Mouse (Mus musculus): ENCODE data around the gene Cacna1a. TPM values are rescaled to one million over a fixed set of nuclear protein-coding genes. Genes with fewer than 3 reads are reported as not detected.

Cacna1a gene
- polyA plus RNA-seq (2015; fragmentation: Nextera tagmentation; extraction: Ambion mirVana): 22.0 and 22.3 TPM in 2 replicates

DNA sequence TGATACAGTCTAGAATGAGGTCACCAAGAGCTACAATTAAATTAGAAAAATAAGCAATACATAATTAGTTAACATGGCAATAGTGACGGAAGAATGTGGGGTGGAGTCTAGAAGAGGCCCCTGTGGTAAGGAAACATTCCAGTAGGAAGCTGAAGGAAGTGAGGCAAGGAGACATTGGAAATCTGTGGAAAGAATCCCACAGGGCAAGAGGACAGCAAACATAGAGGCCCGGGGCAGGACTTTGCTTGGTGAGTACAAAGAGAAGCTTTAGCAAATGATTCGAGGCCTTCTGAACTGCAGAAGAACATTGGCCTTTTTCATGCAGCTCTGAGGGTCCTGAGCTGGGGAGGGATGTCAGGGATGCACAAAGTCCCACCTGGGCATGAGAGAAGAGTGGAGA lies at the start of gene Cacna1a:
TSS of gene Cacna1a (plus strand) at position 166 of the 400 bp plus-strand sequence.
- Histone ChIP-seq H3K27ac (replicated peaks) (no peak within 1 kb of the TSS), H3K9me3 (no peaks in the 10 kb centered on the region), H3K4me2 (no peak within 1 kb of the TSS), H3K4me1 (replicated peaks) (no peaks in the 10 kb centered on the region), H3K9ac (no peak within 1 kb of the TSS), H3K4me3 (no peak within 1 kb of the TSS), H3K36me3 (no peaks in the 10 kb centered on the region), H3K27me3 (no peaks in the 10 kb centered on the region)
- 84% methylated on average over 3 of the region's 3 CpGs for WGBS
- ATAC-seq (ENCODE audit: low FRiP score, low read depth): no peak

- H3K4me2 ChIP-seq: peak overlapping the region; percentile 50
- no peak overlapping the region for H3K27ac ChIP-seq (replicated peaks)
- H3K27me3 ChIP-seq: peaks cover 17% of the 10 kb centered on the region
- peak overlapping the region; percentile 6; the same call in 1 of the 2 replicates for H3K9ac ChIP-seq
- H3K36me3 ChIP-seq: no peaks in the 10 kb centered on the region
- WGBS: 8% methylated on average over 17 of the region's 17 CpGs
- peak overlapping the region; percentile 25 for H3K4me3 ChIP-seq
- no peaks in the 10 kb centered on the region for H3K9me3 ChIP-seq
- peaks cover 14% of the 10 kb centered on the region for H3K4me1 ChIP-seq (replicated peaks)
- ATAC-seq (ENCODE audit: low FRiP score, low read depth): no peak
These were observed 49.7 kb upstream of the Cacna1a start for GRCm38 (mm10) chr8:84338493-84338892.

- H3K9ac ChIP-seq: no peak overlapping the region
- no peaks in the 10 kb centered on the region for H3K9me3 ChIP-seq
- no peaks in the 10 kb centered on the region for H3K36me3 ChIP-seq
- peaks cover 14% of the 10 kb centered on the region for H3K4me1 ChIP-seq (replicated peaks)
- no peak overlapping the region for H3K4me3 ChIP-seq
- no peak overlapping the region for H3K4me2 ChIP-seq
- no peak for ATAC-seq (ENCODE audit: low FRiP score, low read depth)
- 4% methylated on average over 7 of the region's 7 CpGs for WGBS
- H3K27ac ChIP-seq (replicated peaks): no peak overlapping the region
- peaks cover 17% of the 10 kb centered on the region for H3K27me3 ChIP-seq
These were observed 48.9 kb upstream of the Cacna1a start for GRCm38 (mm10) chr8:84339320-84339719.

GRCm38 (mm10) chr8:84339867-84340266 lies 48.4 kb upstream of the Cacna1a start:
- Histone ChIP-seq H3K4me3 (no peak overlapping the region), H3K9me3 (no peaks in the 10 kb centered on the region), H3K27me3 (peaks cover 17% of the 10 kb centered on the region), H3K27ac (replicated peaks) (no peak overlapping the region), H3K36me3 (no peaks in the 10 kb centered on the region), H3K4me2 (no peak overlapping the region), H3K9ac (no peak overlapping the region), H3K4me1 (replicated peaks) (peaks cover 14% of the 10 kb centered on the region)
- ATAC-seq (ENCODE audit: low FRiP score, low read depth): no peak
- 53% methylated on average over 4 of the region's 4 CpGs for whole genome bisulfite sequencing

DNA sequence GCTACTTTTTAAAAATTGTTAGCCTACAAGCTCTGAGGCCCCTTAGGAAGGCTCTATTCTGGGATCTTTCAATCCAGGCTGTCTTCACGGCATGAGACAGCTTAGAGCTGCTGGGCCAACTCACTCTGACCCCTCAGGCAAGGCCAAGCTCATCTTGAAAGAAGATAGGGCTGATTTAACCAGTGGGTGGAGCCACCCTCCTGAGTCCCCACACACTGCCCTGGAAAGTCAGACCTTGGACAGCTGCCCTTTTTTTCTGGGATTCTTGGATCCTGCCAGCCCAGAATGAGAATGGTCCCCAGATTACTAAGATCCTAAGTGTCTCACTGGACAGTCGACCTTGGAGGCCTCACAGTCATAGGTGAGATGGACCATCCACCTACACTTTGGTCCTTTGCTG lies 47.6 kb upstream of the Cacna1a start:
- whole genome bisulfite sequencing: 22% methylated on average over 2 of the region's 2 CpGs
- H3K4me3 ChIP-seq: no peak overlapping the region
- ATAC-seq (ENCODE audit: low FRiP score, low read depth): no peak

GRCm38 (mm10) chr8:84345493-84345892 lies 42.7 kb upstream of the Cacna1a start:
- WGBS: 75% methylated on average over 7 of the region's 7 CpGs
- no peaks in the 10 kb centered on the region for H3K9me3 ChIP-seq
- H3K4me3 ChIP-seq: no peak overlapping the region
- H3K4me1 ChIP-seq (replicated peaks): no peaks in the 10 kb centered on the region
- no peaks in the 10 kb centered on the region for H3K36me3 ChIP-seq
- no peak overlapping the region for H3K9ac ChIP-seq
- no peak overlapping the region for H3K4me2 ChIP-seq
- H3K27ac ChIP-seq (replicated peaks): no peak overlapping the region
- ATAC-seq (ENCODE audit: low FRiP score, low read depth): no peak
- no peaks in the 10 kb centered on the region for H3K27me3 ChIP-seq

More for the DNA sequence above, 47.6 kb upstream of the Cacna1a start:
- Histone ChIP-seq H3K4me1 (replicated peaks) (peaks cover 14% of the 10 kb centered on the region), H3K27ac (replicated peaks) (no peak overlapping the region), H3K9ac (no peak overlapping the region), H3K27me3 (peaks cover 17% of the 10 kb centered on the region), H3K36me3 (no peaks in the 10 kb centered on the region), H3K4me2 (no peak overlapping the region), H3K9me3 (no peaks in the 10 kb centered on the region)

DNA sequence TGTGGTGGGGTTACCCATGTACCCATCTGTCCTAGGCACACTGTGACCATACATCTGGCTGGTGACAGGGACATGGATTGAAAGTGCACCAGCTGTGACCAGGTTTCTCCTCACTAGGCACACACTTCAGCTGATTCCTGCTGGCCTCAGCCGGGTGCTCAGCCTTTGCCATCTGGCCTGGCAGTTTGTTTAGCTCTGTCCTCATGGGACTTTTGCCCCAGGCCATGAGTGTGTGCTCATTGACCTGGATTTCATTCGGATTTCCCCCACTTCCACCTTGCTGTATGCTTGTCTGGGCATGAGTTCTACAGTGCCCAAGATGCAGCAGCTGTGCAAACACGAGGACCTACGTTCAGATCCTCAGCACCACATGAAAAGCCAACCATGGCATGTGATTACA lies 41.8 kb upstream of the Cacna1a start:
- 46% methylated on average over 4 of the region's 4 CpGs for WGBS
- no peak overlapping the region for H3K9ac ChIP-seq
- ATAC-seq (ENCODE audit: low FRiP score, low read depth): no peak
- H3K27ac ChIP-seq (replicated peaks): no peak overlapping the region
- H3K4me1 ChIP-seq (replicated peaks): no peaks in the 10 kb centered on the region
- no peaks in the 10 kb centered on the region for H3K27me3 ChIP-seq
- no peaks in the 10 kb centered on the region for H3K36me3 ChIP-seq
- no peak overlapping the region for H3K4me2 ChIP-seq
- H3K4me3 ChIP-seq: no peak overlapping the region
- H3K9me3 ChIP-seq: no peaks in the 10 kb centered on the region

DNA sequence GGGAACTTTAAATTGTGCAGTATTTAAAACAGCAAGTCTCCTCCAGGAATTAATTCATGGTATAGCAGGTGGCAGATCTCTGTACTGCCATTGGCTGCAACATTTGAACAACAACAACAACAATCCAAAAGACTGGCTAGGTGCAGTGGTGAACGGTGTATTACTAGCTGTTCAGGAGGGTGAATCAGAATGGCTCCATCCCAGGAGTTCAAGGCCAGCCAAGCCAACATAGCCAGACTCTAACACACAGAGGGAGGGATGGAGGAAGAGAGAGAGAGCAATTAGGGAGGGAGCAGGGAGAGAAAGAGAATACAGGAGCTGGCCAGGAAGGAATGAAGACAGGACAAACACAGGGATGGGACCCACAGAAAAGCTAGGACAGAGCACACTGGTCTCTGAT lies 38.7 kb upstream of the Cacna1a start:
- ATAC-seq (ENCODE audit: low FRiP score, low read depth): no peak
- no peaks in the 10 kb centered on the region for H3K36me3 ChIP-seq
- H3K9ac ChIP-seq: no peak overlapping the region
- H3K4me2 ChIP-seq: no peak overlapping the region
- no peak overlapping the region for H3K27ac ChIP-seq (replicated peaks)
- no peaks in the 10 kb centered on the region for H3K4me1 ChIP-seq (replicated peaks)
- WGBS: 78% methylated on average over 1 of the region's 1 CpGs
- no peaks in the 10 kb centered on the region for H3K9me3 ChIP-seq
- H3K27me3 ChIP-seq: no peaks in the 10 kb centered on the region
- H3K4me3 ChIP-seq: no peak overlapping the region

- ATAC-seq (ENCODE audit: low FRiP score, low read depth): no peak
- H3K36me3 ChIP-seq: no peaks in the 10 kb centered on the region
- no peak overlapping the region for H3K27ac ChIP-seq (replicated peaks)
- H3K9me3 ChIP-seq: no peaks in the 10 kb centered on the region
- H3K4me2 ChIP-seq: no peak overlapping the region
- no peak overlapping the region for H3K4me3 ChIP-seq
- H3K4me1 ChIP-seq (replicated peaks): no peaks in the 10 kb centered on the region
- H3K27me3 ChIP-seq: no peaks in the 10 kb centered on the region
- no peak overlapping the region for H3K9ac ChIP-seq
- WGBS: 78% methylated on average over 4 of the region's 4 CpGs
These were observed 37.3 kb upstream of the Cacna1a start for GRCm38 (mm10) chr8:84350960-84351359.

DNA sequence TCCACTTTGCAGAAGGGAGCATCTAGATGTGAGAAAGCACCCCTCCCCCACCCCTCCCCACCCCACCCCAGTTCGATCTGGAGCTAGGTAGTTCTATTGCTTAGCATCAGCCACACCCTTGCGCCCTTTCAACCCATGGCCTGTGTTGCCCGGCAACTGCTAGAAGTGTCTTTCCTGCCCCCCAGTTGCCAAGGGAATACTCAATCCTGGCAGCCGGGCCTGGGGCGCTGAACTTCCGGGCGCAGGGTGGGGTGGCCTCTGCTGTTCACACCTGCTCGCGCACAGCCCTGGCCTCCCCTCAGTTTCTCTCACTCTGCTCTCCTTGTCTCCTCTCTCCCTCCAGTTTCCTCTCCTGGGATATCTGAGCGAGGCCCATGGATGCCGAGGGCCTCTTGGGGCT lies 31.8 kb upstream of the Cacna1a start:
- no peak overlapping the region for H3K27ac ChIP-seq (replicated peaks)
- no peak overlapping the region for H3K9ac ChIP-seq
- H3K4me2 ChIP-seq: no peak overlapping the region
- WGBS: 57% methylated on average over 11 of the region's 11 CpGs
- H3K36me3 ChIP-seq: no peaks in the 10 kb centered on the region
- no peaks in the 10 kb centered on the region for H3K27me3 ChIP-seq
- ATAC-seq (ENCODE audit: low FRiP score, low read depth): no peak
- H3K4me3 ChIP-seq: no peak overlapping the region
- H3K4me1 ChIP-seq (replicated peaks): 0 out of 2 replicates have a peak, but pooled peaks cover 2% of the 10 kb centered on the region
- no peaks in the 10 kb centered on the region for H3K9me3 ChIP-seq

DNA sequence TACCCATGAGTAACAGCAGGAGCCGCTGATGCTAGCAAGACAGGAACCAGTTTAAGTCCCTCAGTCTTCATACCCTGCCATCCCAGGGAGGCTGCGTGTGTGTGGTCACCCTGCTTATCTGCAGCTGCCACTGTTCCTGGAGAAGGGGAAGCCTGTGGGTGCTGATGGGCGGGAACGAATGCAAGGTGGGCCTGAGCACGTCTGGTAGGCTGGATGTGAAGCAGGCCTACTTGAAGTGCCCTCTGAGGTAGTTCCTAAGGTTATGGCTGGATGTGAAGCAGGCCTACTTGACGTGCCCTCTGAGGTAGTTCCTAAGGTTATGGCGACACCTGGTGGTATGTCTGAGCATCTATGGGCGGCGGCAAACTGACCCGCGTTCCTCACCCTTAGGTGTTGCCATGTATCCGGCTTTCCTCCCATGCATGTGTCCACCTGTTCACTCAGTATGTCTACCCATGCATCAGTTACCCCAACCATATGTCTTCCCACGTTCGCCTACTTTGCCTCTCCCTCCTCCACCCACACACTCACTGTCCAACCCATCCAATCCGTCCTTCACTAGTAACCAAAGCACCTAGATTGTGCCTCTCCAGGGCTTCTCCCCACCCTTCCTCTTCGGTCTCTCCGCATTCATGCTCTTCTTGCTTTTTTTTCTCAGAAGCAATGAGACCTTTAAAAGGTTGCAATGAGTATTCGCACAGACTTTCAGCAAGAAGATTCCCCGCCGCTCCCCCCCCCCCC lies 30.4 kb upstream of the Cacna1a start:
- 0 out of 2 replicates have a peak, but pooled peaks cover 2% of the 10 kb centered on the region for H3K4me1 ChIP-seq (replicated peaks)
- no peak overlapping the region for H3K27ac ChIP-seq (replicated peaks)
- H3K4me2 ChIP-seq: peak overlapping the region; percentile 38
- no peaks in the 10 kb centered on the region for H3K9me3 ChIP-seq
- no peaks in the 10 kb centered on the region for H3K36me3 ChIP-seq
- no peak overlapping the region for H3K9ac ChIP-seq
- ATAC-seq (ENCODE audit: low FRiP score, low read depth): peak; percentile 86
- H3K27me3 ChIP-seq: 0 out of 2 replicates have a peak, but pooled peaks cover 4% of the 10 kb centered on the region
- no peak overlapping the region for H3K4me3 ChIP-seq
- WGBS: 26% methylated on average over 20 of the region's 20 CpGs

- no peaks in the 10 kb centered on the region for H3K36me3 ChIP-seq
- 0 out of 2 replicates have a peak, but pooled peaks cover 4% of the 10 kb centered on the region for H3K27me3 ChIP-seq
- 11% methylated on average over 23 of the region's 23 CpGs for WGBS
- no peak overlapping the region for H3K9ac ChIP-seq
- H3K27ac ChIP-seq (replicated peaks): no peak overlapping the region
- H3K4me3 ChIP-seq: no peak overlapping the region
- H3K4me1 ChIP-seq (replicated peaks): no peaks in the 10 kb centered on the region
- ATAC-seq (ENCODE audit: low FRiP score, low read depth): peak; percentile 78
- no peak overlapping the region for H3K4me2 ChIP-seq
- H3K9me3 ChIP-seq: no peaks in the 10 kb centered on the region
These were observed 24.7 kb upstream of the Cacna1a start for GRCm38 (mm10) chr8:84363428-84364134.
